Mouse (Mus musculus): ENCODE data around the gene Tpst1. TPM values are rescaled to one million over a fixed set of nuclear protein-coding genes. Genes with fewer than 3 reads are reported as not detected.

Gene Tpst1
- polyA plus RNA-seq, 1 experiment from 2014 or later, result 65.4 TPM

DNA sequence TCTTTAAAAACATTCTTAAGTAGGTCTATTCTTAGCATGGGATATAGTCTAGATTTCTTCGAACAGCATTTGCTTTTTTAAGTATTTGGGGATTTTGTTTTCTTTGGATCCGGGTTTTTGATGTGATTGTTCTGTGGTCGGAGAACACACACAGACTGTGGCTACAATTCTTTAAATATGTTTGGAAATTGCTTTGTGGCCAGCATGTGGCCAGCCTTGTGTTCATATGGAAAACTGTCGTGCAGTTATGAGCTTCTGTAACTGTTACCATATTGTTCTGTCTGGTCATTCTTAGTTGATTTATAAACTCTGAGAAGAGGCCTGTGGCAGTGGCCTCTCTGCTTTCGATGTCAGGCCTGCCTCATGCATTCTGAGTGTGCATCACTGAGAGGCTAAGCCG is 44.8 kb downstream of the Tpst1 start:
- Histone ChIP-seq H3K9me3 (replicated peaks) (no peaks in the 10 kb centered on the region), H3K27ac (no peak overlapping the region), H3K4me3 (no peak overlapping the region), H3K4me1 (no peaks in the 10 kb centered on the region), H3K27me3 (ENCODE audit: low read depth, poor library complexity, severe bottlenecking) (no peaks in the 10 kb centered on the region), H3K36me3 (peaks cover 48% of the 10 kb centered on the region)
- no peak for DNase-seq (ENCODE audit: low spot score)
- 87% methylated on average over 6 of the region's 6 CpGs for WGBS

DNA sequence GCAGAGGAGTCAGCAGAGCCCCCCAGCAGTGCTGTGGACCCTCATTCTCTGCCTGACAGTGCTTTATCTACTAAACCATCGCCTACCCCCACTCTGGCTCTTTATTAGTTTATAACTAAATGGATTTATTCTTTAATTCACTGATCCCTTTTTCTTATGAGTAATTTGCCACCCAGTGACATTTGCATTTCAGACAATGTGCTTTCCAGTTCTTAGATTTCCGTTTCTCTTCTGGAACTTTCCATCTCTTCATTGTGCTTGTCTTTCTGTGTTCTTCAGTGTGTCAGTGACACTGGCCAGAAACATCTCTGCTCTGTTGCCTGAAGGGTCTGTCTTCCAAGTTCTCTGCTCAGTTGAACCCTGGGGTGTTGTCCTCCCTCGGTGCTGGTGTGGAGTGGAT is 46.1 kb downstream of the Tpst1 start:
- H3K4me1 ChIP-seq, result no peaks in the 10 kb centered on the region
- WGBS, result 82% methylated on average over 3 of the region's 3 CpGs
- no peaks in the 10 kb centered on the region for H3K27me3 ChIP-seq (ENCODE audit: low read depth, poor library complexity, severe bottlenecking)
- H3K27ac ChIP-seq, result no peak overlapping the region
- peaks cover 40% of the 10 kb centered on the region for H3K36me3 ChIP-seq
- no peaks in the 10 kb centered on the region for H3K9me3 ChIP-seq (replicated peaks)
- DNase-seq (ENCODE audit: low spot score), result no peak
- H3K4me3 ChIP-seq, result no peak overlapping the region

DNA sequence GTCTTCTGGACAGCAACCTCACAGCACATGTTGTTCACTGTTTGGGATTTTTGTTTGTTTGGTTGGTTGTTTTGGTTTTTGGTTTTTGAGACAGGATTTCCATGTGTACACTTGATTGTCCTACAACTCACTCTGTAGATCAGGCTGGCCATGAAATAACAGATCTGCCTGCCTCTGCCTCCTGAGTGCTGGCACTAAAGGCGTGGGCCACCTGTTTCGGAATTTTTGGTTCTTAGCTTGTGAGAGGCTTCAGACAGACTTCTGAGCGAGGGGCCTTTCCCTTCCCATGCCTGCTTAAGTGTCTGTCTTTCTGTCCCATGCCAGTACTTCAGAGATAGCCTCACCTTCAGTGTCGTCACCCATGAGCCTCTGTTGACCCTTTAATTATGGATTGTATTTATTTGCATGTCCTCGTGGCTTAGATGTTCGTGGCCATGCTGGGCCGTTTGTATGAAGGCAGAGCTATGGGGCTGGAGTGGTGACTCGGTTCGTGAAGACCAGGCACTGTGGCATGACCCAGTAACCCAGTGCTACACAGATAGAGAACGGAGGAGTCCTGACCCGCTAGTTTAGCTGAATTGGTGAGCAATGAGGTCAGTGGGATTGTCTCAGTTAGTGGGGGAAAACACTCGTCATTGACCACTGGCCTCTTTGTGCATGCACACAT is 47.1 kb downstream of the Tpst1 start:
- DNase-seq (ENCODE audit: low spot score), result no peak
- Histone ChIP-seq H3K4me1 (no peaks in the 10 kb centered on the region), H3K27me3 (ENCODE audit: low read depth, poor library complexity, severe bottlenecking) (no peaks in the 10 kb centered on the region), H3K4me3 (no peak overlapping the region), H3K36me3 (peaks cover 39% of the 10 kb centered on the region), H3K9me3 (replicated peaks) (no peaks in the 10 kb centered on the region), H3K27ac (no peak overlapping the region)
- WGBS, result 91% methylated on average over 12 of the region's 12 CpGs

DNA sequence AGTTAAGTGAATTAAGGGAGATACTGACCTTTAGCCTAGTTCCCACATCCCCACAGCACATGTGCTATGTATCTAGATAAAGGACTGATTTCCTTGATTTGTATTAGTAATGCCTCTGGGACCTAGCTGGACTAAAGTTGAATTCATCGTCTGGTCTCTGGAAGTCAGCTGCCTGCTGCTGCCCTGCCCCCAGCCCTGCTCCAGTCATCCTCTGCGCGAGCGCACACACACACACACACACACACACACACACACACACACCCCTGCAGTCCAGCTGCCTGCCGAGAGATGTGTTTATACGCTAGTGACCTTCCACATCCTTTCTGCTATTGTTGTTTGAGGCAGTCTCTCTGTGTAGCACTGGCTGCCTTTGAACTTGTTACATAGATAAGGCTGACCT is 47.8 kb downstream of the Tpst1 start:
- no peak overlapping the region for H3K4me3 ChIP-seq
- H3K27ac ChIP-seq, result no peak overlapping the region
- H3K4me1 ChIP-seq, result no peaks in the 10 kb centered on the region
- H3K27me3 ChIP-seq (ENCODE audit: low read depth, poor library complexity, severe bottlenecking), result no peaks in the 10 kb centered on the region
- H3K36me3 ChIP-seq, result peaks cover 34% of the 10 kb centered on the region
- 78% methylated on average over 6 of the region's 6 CpGs for WGBS
- H3K9me3 ChIP-seq (replicated peaks), result no peaks in the 10 kb centered on the region
- DNase-seq (ENCODE audit: low spot score), result no peak

DNA sequence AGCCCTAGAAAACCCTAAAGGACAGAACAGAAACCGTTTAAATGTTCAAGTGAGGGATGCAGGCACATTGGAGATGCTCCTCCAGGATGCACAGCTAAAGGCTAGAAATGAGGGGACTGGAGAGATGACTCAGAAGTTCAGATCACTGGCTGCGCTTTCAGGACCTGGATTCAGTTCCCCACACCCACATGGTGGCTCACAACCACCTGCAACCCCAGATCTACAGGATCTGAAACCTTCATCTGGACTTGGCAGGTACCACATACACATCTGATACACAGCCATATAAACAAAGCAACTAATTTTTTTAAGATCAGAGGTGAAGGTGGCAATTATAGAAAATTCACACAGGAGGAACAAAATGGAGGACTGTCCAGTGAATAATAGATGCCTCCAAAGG is 49.2 kb downstream of the Tpst1 start:
- peaks cover 30% of the 10 kb centered on the region for H3K36me3 ChIP-seq
- 85% methylated on average over 2 of the region's 2 CpGs for WGBS
- no peaks in the 10 kb centered on the region for H3K27me3 ChIP-seq (ENCODE audit: low read depth, poor library complexity, severe bottlenecking)
- H3K4me1 ChIP-seq, result no peaks in the 10 kb centered on the region
- no peaks in the 10 kb centered on the region for H3K9me3 ChIP-seq (replicated peaks)
- DNase-seq (ENCODE audit: low spot score), result no peak
- no peak overlapping the region for H3K27ac ChIP-seq
- H3K4me3 ChIP-seq, result no peak overlapping the region

DNA sequence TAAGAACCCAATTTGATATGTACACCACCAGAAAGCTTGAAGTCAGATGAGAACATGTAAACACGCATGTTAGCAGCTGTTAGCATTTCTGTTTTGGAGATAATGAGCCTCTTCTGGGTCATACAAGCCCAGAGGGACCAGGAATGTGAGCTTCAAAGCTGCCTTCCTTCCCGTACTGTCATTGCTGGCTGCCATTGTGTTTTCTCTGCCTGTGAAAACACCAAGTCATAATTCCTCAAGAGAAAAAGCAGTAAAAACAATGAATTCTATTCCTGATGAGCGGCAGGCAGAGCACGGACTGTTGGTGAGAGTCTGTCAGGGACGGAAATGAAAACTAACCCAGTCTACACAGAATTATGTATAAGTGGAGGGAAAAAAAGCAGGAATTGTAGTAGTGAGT is 51.1 kb downstream of the Tpst1 start:
- no peaks in the 10 kb centered on the region for H3K9me3 ChIP-seq (replicated peaks)
- H3K4me3 ChIP-seq, result no peak overlapping the region
- peaks cover 8% of the 10 kb centered on the region for H3K4me1 ChIP-seq
- no peaks in the 10 kb centered on the region for H3K27me3 ChIP-seq (ENCODE audit: low read depth, poor library complexity, severe bottlenecking)
- H3K27ac ChIP-seq, result no peak overlapping the region
- H3K36me3 ChIP-seq, result peaks cover 29% of the 10 kb centered on the region
- 91% methylated on average over 5 of the region's 5 CpGs for WGBS
- DNase-seq (ENCODE audit: low spot score), result no peak

DNA sequence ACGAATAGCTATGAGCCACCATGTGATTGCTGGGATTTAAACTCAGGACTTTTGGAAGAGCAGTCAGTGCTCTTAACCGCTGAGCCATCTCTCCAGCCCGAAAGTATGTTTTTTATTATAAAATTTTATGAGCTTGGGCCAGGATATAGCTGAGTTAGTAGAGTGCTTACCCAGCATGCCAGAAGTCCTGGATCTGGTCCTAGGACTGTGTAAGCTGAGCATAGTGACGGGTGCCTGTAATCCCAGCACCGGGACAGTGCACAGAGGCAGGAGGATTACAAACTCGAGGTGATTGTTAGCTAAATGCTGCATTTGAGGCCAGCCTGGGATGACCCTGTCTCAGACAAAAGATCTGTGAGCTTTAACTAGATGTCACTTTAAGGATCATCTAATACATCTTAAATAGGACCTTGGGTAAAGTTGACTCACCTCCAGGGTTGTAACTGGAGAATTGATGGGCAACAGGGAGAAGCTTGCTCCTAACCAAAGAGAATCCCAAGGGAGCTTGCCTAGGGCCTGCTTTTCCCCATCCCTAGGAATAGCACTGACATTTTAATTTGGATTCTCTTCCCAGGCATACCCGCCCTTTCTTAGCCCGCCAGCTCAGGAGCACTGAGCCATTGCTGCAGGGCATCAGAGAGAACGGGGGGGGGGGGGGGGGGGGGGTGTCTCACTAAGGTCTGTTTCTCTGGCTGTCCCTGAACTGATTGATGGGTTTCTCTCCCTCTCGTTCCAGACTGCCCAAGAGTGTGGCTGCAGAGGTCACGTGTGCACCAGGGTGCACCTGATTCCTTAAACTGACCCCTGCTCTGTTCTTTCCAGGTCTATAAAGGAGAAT is 55.8 kb downstream of the Tpst1 start:
- Histone ChIP-seq H3K4me1 (peaks cover 11% of the 10 kb centered on the region), H3K27me3 (ENCODE audit: low read depth, poor library complexity, severe bottlenecking) (no peaks in the 10 kb centered on the region), H3K9me3 (replicated peaks) (no peaks in the 10 kb centered on the region), H3K27ac (no peak overlapping the region), H3K36me3 (peaks cover 43% of the 10 kb centered on the region), H3K4me3 (no peak overlapping the region)
- WGBS, result 57% methylated on average over 11 of the region's 11 CpGs
- no peak for DNase-seq (ENCODE audit: low spot score)

DNA sequence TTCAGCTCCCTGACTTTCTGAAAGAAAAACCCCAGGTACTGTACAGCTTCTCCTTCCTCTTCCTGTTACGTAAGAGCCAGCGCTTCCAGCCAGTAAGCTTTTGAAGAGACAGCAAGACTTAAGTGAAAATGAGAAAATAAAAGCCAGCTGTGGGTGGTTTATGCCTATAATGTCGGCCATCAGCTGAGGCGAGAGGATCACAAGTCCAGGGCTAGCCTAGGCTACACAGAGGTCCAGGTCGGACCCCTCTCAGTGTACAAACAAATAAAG is 56.3 kb downstream of the Tpst1 start:
- no peak overlapping the region for H3K27ac ChIP-seq
- WGBS, result 83% methylated on average over 5 of the region's 5 CpGs

DNA sequence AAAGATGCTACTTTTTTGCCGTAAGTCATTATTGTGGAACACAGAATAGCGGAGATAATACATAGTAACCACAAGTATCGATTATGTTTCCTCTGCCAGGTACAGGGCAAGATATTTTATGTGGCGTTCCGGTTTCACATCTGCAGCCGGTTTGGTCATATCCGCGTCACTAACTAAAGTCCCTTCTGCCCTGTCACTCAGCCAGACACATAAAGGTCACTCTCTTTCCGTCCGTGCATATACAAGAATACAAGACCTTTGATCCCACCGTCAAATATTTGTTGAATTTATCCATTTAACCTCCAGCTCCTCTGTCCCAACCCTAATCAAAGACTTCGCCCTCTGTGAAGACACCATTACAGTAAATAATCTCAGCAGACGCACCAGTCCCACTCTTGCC is 63.5 kb downstream of the Tpst1 start:
- no peak overlapping the region for H3K4me3 ChIP-seq
- DNase-seq (ENCODE audit: low spot score), result no peak
- no peaks in the 10 kb centered on the region for H3K9me3 ChIP-seq (replicated peaks)
- 94% methylated on average over 13 of the region's 13 CpGs for WGBS
- no peak overlapping the region for H3K27ac ChIP-seq
- peaks cover 36% of the 10 kb centered on the region for H3K36me3 ChIP-seq
- no peaks in the 10 kb centered on the region for H3K27me3 ChIP-seq (ENCODE audit: low read depth, poor library complexity, severe bottlenecking)
- no peaks in the 10 kb centered on the region for H3K4me1 ChIP-seq

More for the DNA sequence above, 56.3 kb downstream of the Tpst1 start:
- Histone ChIP-seq H3K36me3 (peaks cover 43% of the 10 kb centered on the region), H3K27me3 (ENCODE audit: low read depth, poor library complexity, severe bottlenecking) (no peaks in the 10 kb centered on the region), H3K4me1 (peaks cover 11% of the 10 kb centered on the region), H3K4me3 (no peak overlapping the region), H3K9me3 (replicated peaks) (no peaks in the 10 kb centered on the region)
- DNase-seq (ENCODE audit: low spot score), result no peak

DNA sequence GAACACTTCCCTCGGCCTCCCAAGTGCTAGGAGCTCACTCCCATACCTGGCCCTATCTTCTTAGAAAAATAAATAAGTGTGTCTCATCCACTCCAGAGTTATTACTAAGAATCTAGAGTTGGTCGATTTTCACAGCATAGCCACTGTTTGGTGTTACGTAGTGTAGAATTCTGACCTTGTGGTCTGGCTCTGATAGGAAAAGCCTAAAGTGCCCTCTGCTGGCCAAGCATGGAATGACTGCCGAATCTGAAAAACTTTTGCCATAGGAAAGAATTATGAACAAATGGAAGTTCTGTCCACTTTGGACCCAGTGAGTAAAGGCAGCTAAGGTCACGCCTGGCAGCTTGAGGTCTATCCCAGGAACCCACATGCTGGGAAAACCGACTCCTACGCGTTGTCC is 66.3 kb downstream of the Tpst1 start:
- no peak overlapping the region for H3K27ac ChIP-seq
- peaks cover 27% of the 10 kb centered on the region for H3K36me3 ChIP-seq
- 30% methylated on average over 8 of the region's 8 CpGs for WGBS

DNA sequence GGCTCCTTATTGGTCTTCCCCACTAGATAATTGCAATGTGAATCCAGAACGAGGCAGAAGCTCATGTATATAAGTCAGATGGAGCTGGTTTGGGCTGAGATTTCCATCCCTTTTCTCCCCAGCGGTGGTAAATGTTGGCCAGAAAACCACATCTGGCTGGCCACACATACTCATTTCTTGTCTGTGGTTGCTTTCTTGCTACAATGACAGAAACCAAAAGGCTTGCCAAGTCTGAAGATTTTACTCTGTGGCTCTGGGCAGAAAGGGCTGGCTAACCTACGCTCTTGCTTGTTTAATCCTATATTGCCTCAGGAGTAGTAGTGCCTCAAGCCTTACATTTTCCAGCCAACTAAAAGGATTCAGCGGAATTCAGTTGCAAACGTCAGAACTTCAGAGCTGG is 68.0 kb downstream of the Tpst1 start:
- Histone ChIP-seq H3K27ac (no peak overlapping the region), H3K9me3 (replicated peaks) (no peaks in the 10 kb centered on the region), H3K4me3 (no peak overlapping the region), H3K27me3 (ENCODE audit: low read depth, poor library complexity, severe bottlenecking) (no peaks in the 10 kb centered on the region), H3K36me3 (peaks cover 12% of the 10 kb centered on the region), H3K4me1 (peaks cover 23% of the 10 kb centered on the region)
- DNase-seq (ENCODE audit: low spot score), result no peak
- 80% methylated on average over 5 of the region's 5 CpGs for whole genome bisulfite sequencing

More for the DNA sequence above, 66.3 kb downstream of the Tpst1 start:
- Histone ChIP-seq H3K27me3 (ENCODE audit: low read depth, poor library complexity, severe bottlenecking) (no peaks in the 10 kb centered on the region), H3K4me1 (peaks cover 10% of the 10 kb centered on the region), H3K9me3 (replicated peaks) (no peaks in the 10 kb centered on the region), H3K4me3 (no peak overlapping the region)
- DNase-seq (ENCODE audit: low spot score), result peak; percentile 82

DNA sequence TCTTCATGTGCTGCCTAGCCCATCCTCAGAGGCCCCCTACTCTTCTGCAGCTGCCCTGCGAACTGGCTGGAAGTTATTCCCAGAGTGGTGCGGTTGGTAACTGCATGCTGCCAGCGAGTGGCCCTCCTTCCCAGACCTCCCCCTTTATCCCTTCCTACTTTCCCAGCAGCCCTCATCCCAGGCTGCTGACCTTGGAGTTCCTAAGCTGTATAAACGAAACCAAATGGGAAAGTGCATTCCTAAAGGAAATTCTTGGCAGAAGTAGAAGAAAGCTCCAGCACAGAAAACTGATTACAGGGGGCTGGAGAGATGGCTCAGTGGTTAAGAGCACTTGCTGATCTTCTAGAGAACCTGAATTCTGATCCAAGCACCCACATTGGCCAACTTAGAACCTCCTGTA is 68.9 kb downstream of the Tpst1 start:
- peaks cover 23% of the 10 kb centered on the region for H3K4me1 ChIP-seq
- no peak overlapping the region for H3K27ac ChIP-seq
- no peak for DNase-seq (ENCODE audit: low spot score)
- peaks cover 4% of the 10 kb centered on the region for H3K36me3 ChIP-seq
- H3K4me3 ChIP-seq, result no peak overlapping the region
- no peaks in the 10 kb centered on the region for H3K9me3 ChIP-seq (replicated peaks)
- H3K27me3 ChIP-seq (ENCODE audit: low read depth, poor library complexity, severe bottlenecking), result no peaks in the 10 kb centered on the region
- WGBS, result 62% methylated on average over 4 of the region's 4 CpGs

DNA sequence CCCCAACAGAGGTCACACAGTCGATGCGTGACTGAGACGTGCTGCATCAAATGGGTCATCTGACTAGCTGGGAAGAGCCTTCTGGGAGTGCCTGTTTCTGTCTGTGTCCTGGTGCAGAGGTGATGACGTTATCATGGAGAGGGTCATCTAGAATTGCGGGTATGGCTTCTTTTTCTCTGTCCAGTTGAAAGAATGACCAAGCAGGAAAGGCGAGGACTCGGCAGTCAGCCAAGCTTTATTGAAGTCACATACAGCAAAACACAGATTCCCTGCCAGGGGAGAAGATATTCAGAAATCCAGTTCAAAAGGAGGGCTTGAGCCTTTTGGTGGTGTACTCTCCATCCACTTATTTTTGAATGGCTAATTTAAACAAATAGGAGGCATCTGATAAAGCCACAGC is 70.0 kb downstream of the Tpst1 start:
- DNase-seq (ENCODE audit: low spot score), result no peak
- H3K36me3 ChIP-seq, result no peaks in the 10 kb centered on the region
- H3K9me3 ChIP-seq (replicated peaks), result no peaks in the 10 kb centered on the region
- no peak overlapping the region for H3K27ac ChIP-seq
- 91% methylated on average over 7 of the region's 7 CpGs for WGBS
- H3K4me3 ChIP-seq, result no peak overlapping the region
- peaks cover 23% of the 10 kb centered on the region for H3K4me1 ChIP-seq
- H3K27me3 ChIP-seq (ENCODE audit: low read depth, poor library complexity, severe bottlenecking), result no peaks in the 10 kb centered on the region

Data from limb, embryonic 10.5 days (tissue).